Mouse (Mus musculus) ES-Bruce4 (cell line): ENCODE measurements around the gene Gm11027.

ENCODE experiments used
- EP300 ChIP-seq: IDR thresholded peaks from 2 replicates; pipeline ENCODE4 v1.6.1; 2011; ENCODE audit warnings: low read depth, low read length; ENCODE audit not compliant: insufficient read depth
- POLR2A ChIP-seq: IDR thresholded peaks from one replicate; pipeline ENCODE4 v1.8.1; 2011; ENCODE audit warnings: low read length; ENCODE audit not compliant: insufficient read depth

GRCm38 (mm10) chr12:116279181-116279580, 4.0 kb downstream of the Gm11027 start:
- TF ChIP-seq EP300 = no peak
- no peak for TF ChIP-seq POLR2A
